Mouse (Mus musculus) cerebellum, adult 2 months (tissue): Measurements from ENCODE around the gene Ispd. TPM values are rescaled to one million over a fixed set of nuclear protein-coding genes. Genes with fewer than 3 reads are reported as not detected.

ENCODE experiments used
- DNase-seq, 2 experiments: peaks; one replicate each; pipeline ENCODE4 v3.0.0; 2021
- H3K27ac ChIP-seq: fragments of 200-500 bp; 2 replicates; pipeline ENCODE4 v1.5.1; 2012; ENCODE audit warnings: low read length, control low read depth, inconsistent platforms; ENCODE audit not compliant: insufficient read depth
- H3K27me3 ChIP-seq: fragments of 200-500 bp; 2 replicates; pipeline ENCODE4 v1.6.1; 2012; ENCODE audit warnings: inconsistent platforms, mild to moderate bottlenecking, low read length, moderate library complexity; ENCODE audit not compliant: control insufficient read depth, insufficient read depth
- H3K4me1 ChIP-seq: fragments of 200-500 bp; 2 replicates; pipeline ENCODE4 v1.6.1; 2011; ENCODE audit warnings: low read length; ENCODE audit not compliant: control insufficient read depth, insufficient read depth
- H3K4me3 ChIP-seq: fragments of 200-500 bp; replicated peaks from 2 replicates; pipeline ENCODE3; 2011; ENCODE audit warnings: mild to moderate bottlenecking, low read depth, low read length, control low read depth; ENCODE audit not compliant: insufficient read depth
- CTCF ChIP-seq: fragments of 200-500 bp; IDR thresholded peaks from 2 replicates; pipeline ENCODE4 v1.5.1; 2011; ENCODE audit warnings: low read depth, mild to moderate bottlenecking, control low read depth, low read length, moderate library complexity, borderline replicate concordance; ENCODE audit not compliant: insufficient read depth
- POLR2A ChIP-seq: fragments of 200-500 bp; IDR thresholded peaks from 2 replicates; pipeline ENCODE4 v1.6.1; 2011; ENCODE audit warnings: low read length, control low read depth, borderline replicate concordance; ENCODE audit not compliant: insufficient read depth
- WGBS: fragments of 180-500 bp; shearing (Covaris S2); methylation state at CpG from one replicate; pipeline ENCODE4 v1.1.7; 2018; 5-methylcytosine and 5-hydroxymethylcytosine counted together
- polyA plus RNA-seq: library from polyadenylated mRNA; depleted of rRNA; stranded (reverse); fragments of >200 nt; gene quantifications from 2 replicates; pipeline ENCODE4 v1.2.3, GENCODE M21; 2012

Ispd gene
- polyA plus RNA-seq, 1 experiment = 6.6 TPM

DNA sequence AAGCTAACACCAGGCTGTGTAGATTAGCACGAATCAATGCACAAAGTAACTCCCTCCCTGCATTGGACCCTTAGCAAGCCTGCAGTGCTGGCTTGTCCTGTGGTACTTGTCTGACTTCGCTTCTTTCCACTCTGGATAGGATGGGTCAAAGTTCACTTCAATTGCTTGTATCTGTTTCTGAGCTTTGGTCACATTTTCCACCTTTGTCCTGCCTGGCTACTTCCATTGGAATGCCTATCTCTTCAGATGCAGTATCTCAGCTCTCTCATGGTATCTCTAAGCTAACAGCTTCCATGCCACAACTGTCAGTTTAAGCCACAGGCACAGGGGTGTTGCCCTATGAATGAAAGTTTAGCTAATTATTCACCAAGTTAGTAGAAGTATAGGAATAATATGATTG, 142.3 kb downstream of the Ispd start:
- Histone ChIP-seq H3K27ac (no peak overlapping the region), H3K4me1 (no peaks in the 10 kb centered on the region), H3K4me3 (no peak overlapping the region), H3K27me3 (no peaks in the 10 kb centered on the region)
- no peak for TF ChIP-seq CTCF
- no peak for TF ChIP-seq POLR2A
- WGBS = 79% methylated on average over 2 of the region's 2 CpGs
- DNase-seq = no peak

DNA sequence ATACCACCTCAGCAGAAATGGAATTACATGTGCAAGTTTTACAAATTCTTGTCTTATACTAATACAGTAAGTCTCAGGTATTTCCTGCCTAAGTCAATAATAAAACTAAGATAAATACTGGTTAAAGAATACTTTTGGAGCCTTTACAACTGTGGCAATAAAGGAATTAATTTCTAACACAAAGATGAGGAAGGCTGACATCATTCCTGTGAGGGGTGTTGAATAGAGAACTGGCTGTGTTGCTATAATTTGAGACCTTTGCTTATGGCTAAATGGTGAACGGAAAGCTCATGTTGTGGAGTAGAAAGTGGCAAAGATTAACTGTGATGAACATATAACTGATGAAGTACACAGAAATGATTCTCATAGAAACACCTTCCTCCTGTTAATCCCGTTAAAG, 149.7 kb downstream of the Ispd start:
- Histone ChIP-seq H3K4me3 (no peak overlapping the region), H3K4me1 (no peaks in the 10 kb centered on the region), H3K27me3 (no peaks in the 10 kb centered on the region), H3K27ac (no peak overlapping the region)
- TF ChIP-seq CTCF = no peak
- no peak for TF ChIP-seq POLR2A
- no peak for DNase-seq
- 88% methylated on average over 2 of the region's 2 CpGs for WGBS

DNA sequence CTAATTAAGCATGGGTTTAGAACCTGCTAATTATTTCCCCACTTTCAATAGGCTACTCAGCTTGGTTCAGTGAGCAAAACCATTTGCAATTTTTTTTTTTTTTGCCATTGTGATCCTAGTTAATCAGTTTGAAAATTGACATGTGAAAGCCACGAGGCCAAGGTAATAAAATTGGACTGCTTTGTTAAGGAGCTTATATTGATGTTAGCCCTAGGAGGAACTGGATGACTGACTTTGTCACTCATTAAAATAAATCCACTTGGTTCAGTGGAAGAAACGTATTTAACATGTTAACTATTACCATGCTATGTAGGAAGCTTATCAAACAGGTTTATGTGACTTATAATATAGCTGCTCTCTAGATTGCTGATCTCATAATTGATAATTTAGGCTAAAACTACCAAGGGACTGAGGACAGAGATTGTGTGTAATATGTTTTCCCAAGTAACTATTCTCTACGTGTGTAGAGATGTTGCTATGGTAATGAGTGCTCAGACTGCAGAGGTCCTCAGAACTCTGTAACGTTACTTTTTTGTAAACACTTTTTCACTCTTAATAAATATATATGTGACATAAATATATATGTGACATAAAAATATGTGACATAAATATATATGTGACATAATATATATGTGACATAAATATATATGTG, 150.3 kb downstream of the Ispd start:
- no peak for DNase-seq
- Histone ChIP-seq H3K4me1 (no peaks in the 10 kb centered on the region), H3K4me3 (no peak overlapping the region), H3K27me3 (no peaks in the 10 kb centered on the region), H3K27ac (no peak overlapping the region)
- TF ChIP-seq POLR2A (no peak), CTCF (no peak)
- WGBS = 71% methylated on average over 4 of the region's 4 CpGs

DNA sequence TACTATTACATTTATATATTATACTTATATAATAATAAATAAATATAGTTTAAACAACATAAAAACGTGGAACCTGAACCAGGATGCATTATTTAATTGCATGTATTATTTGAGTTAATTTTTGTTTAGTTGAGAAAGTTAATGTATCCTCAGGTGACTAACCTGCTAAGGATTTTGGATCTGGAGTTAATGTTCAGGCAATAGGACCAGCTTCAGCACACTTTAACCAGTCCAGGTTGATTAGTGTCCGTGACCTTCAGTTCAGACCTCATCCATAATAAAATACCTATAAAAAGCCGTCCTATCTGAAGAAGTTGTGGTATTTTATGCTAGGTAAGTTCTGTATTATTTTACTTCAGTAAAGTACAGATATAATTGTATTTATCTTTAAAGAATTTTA, 151.3 kb downstream of the Ispd start:
- Histone ChIP-seq H3K27ac (no peak overlapping the region), H3K27me3 (no peaks in the 10 kb centered on the region), H3K4me1 (no peaks in the 10 kb centered on the region), H3K4me3 (no peak overlapping the region)
- no peak for TF ChIP-seq POLR2A
- TF ChIP-seq CTCF = no peak
- WGBS = 91% methylated on average over 3 of the region's 3 CpGs
- no peak for DNase-seq

DNA sequence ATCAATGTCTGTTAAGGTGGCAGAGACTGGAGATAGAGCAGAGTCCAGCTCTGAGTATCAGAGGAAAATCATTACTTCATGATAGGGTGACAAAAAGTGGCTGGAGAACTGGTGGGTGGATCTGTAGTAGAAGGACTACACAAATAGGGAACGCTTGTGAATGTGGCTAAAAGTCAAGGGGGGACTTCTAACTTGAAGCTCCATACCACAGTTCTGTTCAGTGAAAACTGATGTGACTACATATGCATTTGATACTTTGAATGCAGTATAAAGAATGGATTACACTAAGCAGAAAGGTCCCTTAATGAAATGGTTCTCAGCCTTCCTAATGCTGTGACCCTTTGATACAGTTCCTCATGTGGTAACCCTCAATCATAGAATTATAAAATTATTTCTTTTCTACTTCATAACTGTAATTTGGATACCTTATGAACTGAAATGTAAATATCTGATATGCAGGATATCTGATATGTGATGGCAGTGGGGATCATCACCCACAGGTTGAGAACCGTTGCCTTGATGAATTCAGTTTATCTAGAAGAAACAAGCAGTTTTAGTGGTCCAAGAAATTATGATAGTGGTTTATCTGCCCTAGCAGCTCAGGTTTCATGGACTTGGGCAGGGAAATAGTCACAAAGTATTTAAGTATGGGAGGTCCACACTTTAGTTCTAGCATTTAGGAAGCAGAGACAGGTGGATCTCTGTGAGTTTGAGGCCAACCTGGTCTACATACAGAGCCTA, 152.1 kb downstream of the Ispd start:
- TF ChIP-seq POLR2A (no peak), CTCF (no peak)

DNA sequence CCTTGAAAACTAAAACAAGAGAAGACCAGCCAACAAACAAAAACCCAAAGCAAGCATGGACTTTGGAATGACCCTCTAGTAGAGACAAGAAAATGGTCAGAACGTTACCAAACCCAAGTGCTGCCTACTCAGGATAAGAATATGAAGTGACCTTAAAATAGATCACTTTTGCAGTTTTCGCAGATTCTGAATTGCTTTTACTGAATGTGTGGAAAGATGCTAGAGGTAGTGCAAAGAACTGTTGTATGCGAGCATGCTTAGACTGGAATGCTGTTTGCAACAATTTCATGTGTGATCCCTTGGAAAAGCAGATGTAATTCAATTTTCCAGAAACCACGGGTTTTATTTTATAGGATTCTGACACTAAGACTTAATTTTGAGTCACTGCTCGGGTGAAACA, 153.3 kb downstream of the Ispd start:
- no peaks in the 10 kb centered on the region for H3K4me1 ChIP-seq
- 92% methylated on average over 5 of the region's 5 CpGs for WGBS
- no peak overlapping the region for H3K4me3 ChIP-seq
- H3K27me3 ChIP-seq = no peaks in the 10 kb centered on the region
- no peak for DNase-seq
- TF ChIP-seq CTCF (no peak), POLR2A (no peak)
- H3K27ac ChIP-seq = no peak overlapping the region

More for the DNA sequence above, 152.1 kb downstream of the Ispd start:
- no peak overlapping the region for H3K27ac ChIP-seq
- H3K4me1 ChIP-seq = no peaks in the 10 kb centered on the region
- no peaks in the 10 kb centered on the region for H3K27me3 ChIP-seq
- DNase-seq = no peak
- no peak overlapping the region for H3K4me3 ChIP-seq
- 96% methylated on average over 2 of the region's 2 CpGs for WGBS

DNA sequence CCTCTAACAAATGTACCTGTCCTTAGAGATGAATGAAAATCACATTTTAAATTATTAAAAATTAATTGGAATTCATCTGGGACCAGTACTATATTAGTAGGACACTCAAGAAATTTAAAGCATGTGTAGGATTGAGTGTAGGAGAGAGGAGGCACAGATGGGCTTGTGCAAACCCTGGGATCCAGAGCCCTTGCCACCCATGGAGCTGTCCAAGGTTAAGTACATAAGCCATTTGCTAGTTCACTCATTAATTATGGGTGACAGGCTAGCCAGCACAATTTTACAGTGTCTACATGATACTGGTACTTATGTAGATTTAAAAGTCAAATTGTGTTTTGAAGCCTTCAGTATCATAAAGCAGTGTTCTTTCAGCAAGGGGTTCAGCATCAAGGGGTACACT, 164.1 kb downstream of the Ispd start:
- Histone ChIP-seq H3K27ac (no peak overlapping the region), H3K4me1 (no peaks in the 10 kb centered on the region), H3K27me3 (no peaks in the 10 kb centered on the region), H3K4me3 (no peak overlapping the region)
- no peak for DNase-seq
- TF ChIP-seq POLR2A (no peak), CTCF (no peak)

DNA sequence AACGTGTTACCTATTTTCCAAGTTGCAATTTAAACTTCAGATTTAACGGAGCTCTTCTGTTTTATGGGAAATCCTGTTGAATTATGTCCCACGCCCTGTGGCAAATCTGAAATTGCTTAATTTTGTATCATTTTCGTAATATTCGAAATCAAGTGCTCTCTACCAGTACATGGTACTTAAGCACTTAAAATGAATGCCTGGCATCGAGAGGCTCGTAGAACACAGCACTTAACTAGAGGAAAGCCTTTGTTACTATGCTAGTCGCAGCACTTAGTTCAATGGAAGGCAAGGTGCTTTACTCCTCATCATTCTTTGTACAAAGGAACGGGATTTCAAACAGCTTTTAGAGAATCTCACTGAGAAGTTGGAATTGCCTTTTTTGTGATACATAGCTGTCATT, 168.2 kb downstream of the Ispd start:
- no peak overlapping the region for H3K4me3 ChIP-seq
- 95% methylated on average over 9 of the region's 9 CpGs for WGBS
- no peak for DNase-seq
- no peaks in the 10 kb centered on the region for H3K4me1 ChIP-seq
- H3K27ac ChIP-seq = no peak overlapping the region
- H3K27me3 ChIP-seq = no peaks in the 10 kb centered on the region
- TF ChIP-seq POLR2A (no peak), CTCF (no peak)
